Mouse (Mus musculus) liver, embryonic 12.5 days (tissue): ENCODE results near the gene Rnf227. TPM values are rescaled to one million over a fixed set of nuclear protein-coding genes. Genes with fewer than 3 reads are reported as not detected.
"Not testable (repeated sequence)": the region's sequence is repeated elsewhere in the genome, so short reads cannot be mapped to it uniquely, and the experiment has no call there.

Experiments used
- ATAC-seq: fragments of 200-750 bp; cut with Nextera tagmentation; 2 replicates; pipeline ENCODE4 v1.8.0; 2017; ENCODE audit warnings: moderate number of reproducible peaks, mild to moderate bottlenecking, moderate library complexity
- H3K27ac ChIP-seq: fragments of 300-500 bp; sonication (generic); 2 replicates; pipeline ENCODE4 v1.5.1; 2016; ENCODE audit warnings: mild to moderate bottlenecking
- H3K27me3 ChIP-seq: fragments of 300-500 bp; sonication (generic); replicated peaks from 2 replicates; pipeline ENCODE4 v1.6.1; 2016; ENCODE audit warnings: mild to moderate bottlenecking, moderate library complexity
- H3K36me3 ChIP-seq: fragments of 300-500 bp; sonication (generic); 2 replicates; pipeline ENCODE4 v1.6.1; 2016; ENCODE audit warnings: mild to moderate bottlenecking, moderate library complexity
- H3K4me1 ChIP-seq: fragments of 300-500 bp; sonication (generic); 2 replicates; pipeline ENCODE4 v1.6.1; 2016
- H3K4me2 ChIP-seq: fragments of 300-500 bp; sonication (generic); 2 replicates; pipeline ENCODE4 v1.6.1; 2016; ENCODE audit warnings: mild to moderate bottlenecking, moderate library complexity
- H3K4me3 ChIP-seq: fragments of 300-500 bp; sonication (generic); 2 replicates; pipeline ENCODE4 v1.5.1; 2016; ENCODE audit warnings: mild to moderate bottlenecking, moderate library complexity
- H3K9ac ChIP-seq: fragments of 300-500 bp; sonication (generic); 2 replicates; pipeline ENCODE4 v1.6.1; 2016; ENCODE audit warnings: mild to moderate bottlenecking, moderate library complexity
- H3K9me3 ChIP-seq: fragments of 300-500 bp; sonication (generic); replicated peaks from 2 replicates; pipeline ENCODE4 v1.6.1; 2016; ENCODE audit warnings: mild to moderate bottlenecking, moderate library complexity
- WGBS: fragments of 180-500 bp; shearing (Covaris S2); methylation state at CpG from one replicate; pipeline ENCODE4 v1.1.7; 2016; ENCODE audit not compliant: insufficient replicate concordance; 5-methylcytosine and 5-hydroxymethylcytosine counted together
- polyA plus RNA-seq: library from polyadenylated mRNA; unstranded; fragments of >200 nt; fragmentation: Nextera tagmentation; extraction: Ambion mirVana; gene quantifications from 2 replicates; pipeline ENCODE4 v1.2.1, GENCODE M21; 2016

Rnf227 gene
- 1.5 and 1.7 TPM in 2 replicates for polyA plus RNA-seq

DNA sequence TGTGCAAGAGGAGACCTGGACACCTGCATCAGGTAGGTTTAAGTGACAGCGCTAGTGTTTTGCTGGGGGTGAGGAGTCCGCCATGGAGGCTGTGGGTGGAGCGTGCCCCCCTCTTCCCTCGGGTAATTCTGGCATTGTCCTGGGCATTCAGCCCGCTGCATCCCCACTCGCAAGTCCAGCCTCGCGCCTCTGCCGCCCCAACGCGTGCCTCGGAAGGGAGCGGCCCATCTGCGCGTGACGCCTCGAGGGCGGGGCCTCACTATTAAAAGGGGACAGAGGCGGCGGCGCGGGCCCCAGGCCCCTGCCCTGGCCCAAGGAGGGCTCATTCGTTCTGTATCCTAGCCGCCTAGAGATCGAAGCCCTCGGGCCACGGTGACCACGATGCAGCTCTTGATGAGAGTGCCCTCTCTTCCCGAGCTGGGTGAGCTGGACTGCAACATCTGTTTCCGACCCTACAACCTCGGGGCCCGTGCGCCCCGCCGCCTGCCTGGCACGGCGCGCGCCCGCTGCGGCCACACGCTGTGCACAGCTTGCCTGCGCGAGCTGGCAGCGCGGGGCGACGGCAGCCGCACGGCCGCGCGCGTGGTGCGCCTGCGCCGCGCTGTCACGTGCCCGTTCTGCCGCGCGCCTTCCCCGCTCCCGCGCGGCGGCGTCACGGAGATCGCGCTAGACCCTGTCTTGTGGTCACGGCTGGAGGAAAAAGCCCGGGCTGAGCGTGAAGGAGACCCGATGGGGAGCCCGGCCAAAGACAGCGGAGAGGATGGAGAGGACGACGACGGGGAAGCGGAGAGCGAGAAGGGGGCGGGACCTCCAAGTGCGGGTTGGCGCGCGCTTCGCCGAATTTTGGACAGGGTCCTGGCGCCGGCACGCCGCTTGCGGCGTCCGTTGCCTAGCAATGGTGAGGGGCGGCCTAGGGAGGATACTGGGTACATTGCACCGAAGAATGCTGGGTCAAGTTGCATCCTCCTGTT is at the start of gene Rnf227:
Gene Rnf227, plus strand, starts transcription at position 301 of the 971 bp plus-strand sequence.
- WGBS: 3% methylated on average over 99 of the region's 99 CpGs
- H3K27me3 ChIP-seq: peaks cover 85% of the 10 kb centered on the region
- peaks cover 5% of the 10 kb centered on the region; the same call in 1 of the 2 replicates for H3K36me3 ChIP-seq
- no peaks in the 10 kb centered on the region for H3K9me3 ChIP-seq
- H3K4me3 ChIP-seq: peak within 1 kb of the TSS; percentile 60
- H3K27ac ChIP-seq: no peak within 1 kb of the TSS
- peak within 1 kb of the TSS; percentile 83 for H3K4me2 ChIP-seq
- H3K4me1 ChIP-seq: peaks cover 15% of the 10 kb centered on the region
- peak within 1 kb of the TSS; percentile 52 for H3K9ac ChIP-seq
- peak; percentile 55 for ATAC-seq

DNA sequence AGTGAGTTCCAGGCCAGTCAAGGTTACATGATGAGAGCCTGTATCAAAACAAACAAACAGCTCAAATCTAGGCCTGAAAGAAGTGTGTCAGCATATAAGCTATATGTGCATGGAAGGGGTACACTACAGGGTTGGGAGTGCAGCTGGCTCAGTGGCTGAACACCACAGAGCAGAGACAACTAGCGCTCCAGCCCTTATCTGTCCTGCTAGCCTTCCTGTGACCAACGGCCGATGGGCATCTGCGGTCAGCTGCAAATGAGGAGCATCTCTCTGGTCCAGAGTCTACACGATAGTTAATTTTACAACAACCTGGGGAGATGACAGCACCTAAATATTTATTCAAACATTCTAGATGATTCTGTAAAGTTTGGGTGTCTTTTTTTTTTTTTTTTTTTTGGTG is 49.1 kb upstream of the Rnf227 start:
- WGBS: 35% methylated on average over 5 of the region's 5 CpGs
- Histone ChIP-seq H3K9me3 (no peaks in the 10 kb centered on the region), H3K27me3 (no peaks in the 10 kb centered on the region), H3K4me1 (0 out of 2 replicates have a peak, but pooled peaks cover 6% of the 10 kb centered on the region), H3K27ac (no peak overlapping the region), H3K4me3 (no peak overlapping the region), H3K36me3 (no peaks in the 10 kb centered on the region), H3K9ac (no peak overlapping the region), H3K4me2 (no peak overlapping the region)
- ATAC-seq: no peak

DNA sequence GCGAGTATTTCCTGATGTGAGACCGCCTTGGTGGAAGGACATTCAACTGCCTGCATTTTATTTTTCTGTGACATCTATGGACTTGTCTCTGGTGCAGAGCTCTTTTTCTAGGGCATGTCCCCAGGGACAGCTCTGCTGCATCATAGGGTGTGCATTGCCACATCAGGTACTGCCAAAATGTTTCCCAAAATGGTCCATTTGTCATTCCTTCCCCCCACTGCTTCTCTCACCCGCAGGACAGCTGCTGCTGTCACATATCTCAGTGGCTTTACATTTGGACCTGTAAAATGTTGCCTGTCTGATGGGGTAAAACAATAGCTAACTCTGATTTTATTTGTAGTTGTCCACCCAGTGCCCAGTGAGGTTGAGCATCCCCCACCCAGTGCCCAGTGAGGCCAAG is 45.0 kb upstream of the Rnf227 start:
- no peaks in the 10 kb centered on the region for H3K27me3 ChIP-seq
- no peak for ATAC-seq
- no peaks in the 10 kb centered on the region for H3K9me3 ChIP-seq
- 0 out of 2 replicates have a peak, but pooled peaks cover 6% of the 10 kb centered on the region for H3K4me1 ChIP-seq
- WGBS: 63% methylated on average over 3 of the region's 3 CpGs
- H3K9ac ChIP-seq: no peak overlapping the region
- H3K36me3 ChIP-seq: peaks cover 27% of the 10 kb centered on the region
- no peak overlapping the region for H3K27ac ChIP-seq
- no peak overlapping the region for H3K4me2 ChIP-seq
- no peak overlapping the region for H3K4me3 ChIP-seq

DNA sequence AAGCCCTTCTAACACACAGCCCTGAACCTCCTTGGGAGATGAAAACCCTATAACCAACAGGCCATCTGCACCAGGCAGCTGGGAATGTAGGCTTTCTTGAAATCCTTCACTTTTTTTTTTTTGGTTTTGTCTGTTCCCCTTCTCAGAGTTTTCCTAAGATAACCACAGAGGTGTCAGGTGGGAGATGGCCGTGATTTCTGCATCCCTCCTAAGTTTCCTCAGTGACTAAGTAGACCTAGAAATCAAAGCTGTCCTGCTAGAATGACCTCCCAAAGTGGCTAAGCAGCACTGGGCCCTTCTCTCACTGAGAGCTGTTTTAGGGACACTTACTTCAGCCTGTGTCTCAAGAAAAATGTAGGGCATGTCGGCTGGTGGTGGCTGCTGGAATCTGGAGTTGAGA is 42.5 kb upstream of the Rnf227 start:
- Histone ChIP-seq H3K27me3 (no peaks in the 10 kb centered on the region), H3K4me1 (0 out of 2 replicates have a peak, but pooled peaks cover 6% of the 10 kb centered on the region), H3K9me3 (no peaks in the 10 kb centered on the region), H3K4me3 (no peak overlapping the region), H3K27ac (no peak overlapping the region), H3K4me2 (no peak overlapping the region), H3K36me3 (peaks cover 46% of the 10 kb centered on the region), H3K9ac (no peak overlapping the region)
- ATAC-seq: no peak
- 79% methylated on average over 2 of the region's 2 CpGs for WGBS

DNA sequence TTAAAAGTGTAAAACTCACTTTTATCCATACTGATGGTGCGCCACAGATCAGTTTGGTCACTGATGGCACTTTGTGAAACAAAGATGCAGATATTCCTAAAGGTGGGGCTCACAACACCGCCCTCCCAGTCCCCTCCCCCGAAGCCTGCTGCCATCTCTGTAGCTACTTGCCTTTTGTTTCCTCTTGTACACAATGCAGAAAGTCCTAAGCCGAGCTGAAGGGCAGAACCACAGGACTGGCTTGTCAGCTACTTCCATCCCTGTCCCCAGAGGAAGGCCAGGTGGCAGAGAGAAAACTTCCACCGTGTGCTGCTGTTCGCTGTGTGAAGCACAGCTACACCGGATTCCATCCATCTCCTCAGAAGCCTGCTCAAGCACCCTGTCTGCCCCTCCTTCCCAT is 42.0 kb upstream of the Rnf227 start:
- no peak for ATAC-seq
- Histone ChIP-seq H3K27me3 (no peaks in the 10 kb centered on the region), H3K36me3 (peaks cover 51% of the 10 kb centered on the region), H3K4me1 (0 out of 2 replicates have a peak, but pooled peaks cover 6% of the 10 kb centered on the region), H3K9ac (no peak overlapping the region), H3K4me3 (no peak overlapping the region), H3K9me3 (no peaks in the 10 kb centered on the region), H3K4me2 (no peak overlapping the region), H3K27ac (no peak overlapping the region)
- 69% methylated on average over 7 of the region's 7 CpGs for WGBS

DNA sequence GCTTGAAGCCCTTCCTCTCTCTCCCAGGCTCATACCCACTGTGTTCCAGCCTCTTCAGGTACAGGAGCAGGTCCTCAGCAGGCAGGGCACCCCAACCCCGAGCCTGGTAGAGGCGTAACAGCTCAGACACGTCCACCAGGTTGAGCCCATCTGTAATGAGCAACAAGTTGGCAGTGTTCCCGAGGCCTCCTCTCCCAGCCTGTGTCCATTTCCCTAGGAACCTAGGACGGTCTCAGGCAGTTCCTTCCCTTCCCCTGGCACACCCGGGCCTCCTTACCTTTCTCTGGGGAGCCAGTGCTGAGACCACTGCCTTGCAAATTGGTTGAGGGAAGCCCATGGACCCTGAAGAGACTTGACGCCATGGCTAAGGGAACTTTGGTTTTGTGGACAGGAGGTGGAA is 37.4 kb upstream of the Rnf227 start:
- H3K4me1 ChIP-seq: peaks cover 7% of the 10 kb centered on the region; the same call in 1 of the 2 replicates
- no peak overlapping the region for H3K4me3 ChIP-seq
- peaks cover 89% of the 10 kb centered on the region for H3K36me3 ChIP-seq
- ATAC-seq: no peak
- peak overlapping the region; percentile 12; the same call in 1 of the 2 replicates for H3K9ac ChIP-seq
- no peak overlapping the region for H3K27ac ChIP-seq
- H3K27me3 ChIP-seq: no peaks in the 10 kb centered on the region
- no peaks in the 10 kb centered on the region for H3K9me3 ChIP-seq
- H3K4me2 ChIP-seq: no peak overlapping the region
- WGBS: 69% methylated on average over 7 of the region's 7 CpGs

DNA sequence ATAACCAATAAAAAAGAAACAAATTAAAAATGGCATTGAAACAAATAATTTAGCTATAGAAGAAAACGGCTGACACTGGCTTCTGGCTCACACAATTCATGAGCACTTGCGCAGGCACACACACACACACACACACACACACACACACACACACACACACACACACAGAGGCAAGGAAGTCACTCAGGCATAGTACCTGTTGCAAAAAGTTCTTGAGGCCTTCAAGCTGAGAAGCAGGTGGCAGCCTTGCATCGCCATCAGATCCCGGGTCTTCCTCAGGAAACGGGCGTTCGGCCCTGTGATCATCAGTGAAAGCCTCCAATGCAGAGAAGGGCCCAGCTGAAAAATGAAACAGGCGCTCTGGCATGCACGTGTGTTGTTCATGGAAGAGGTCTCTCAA is 35.0 kb upstream of the Rnf227 start:
- 80% methylated on average over 9 of the region's 9 CpGs for WGBS
- H3K4me1 ChIP-seq: peaks cover 7% of the 10 kb centered on the region; the same call in 1 of the 2 replicates
- no peak overlapping the region for H3K4me2 ChIP-seq
- ATAC-seq: no peak
- H3K4me3 ChIP-seq: no peak overlapping the region
- H3K9me3 ChIP-seq: no peaks in the 10 kb centered on the region
- no peaks in the 10 kb centered on the region for H3K27me3 ChIP-seq
- peaks cover 93% of the 10 kb centered on the region for H3K36me3 ChIP-seq
- no peak overlapping the region for H3K27ac ChIP-seq
- no peak overlapping the region for H3K9ac ChIP-seq

DNA sequence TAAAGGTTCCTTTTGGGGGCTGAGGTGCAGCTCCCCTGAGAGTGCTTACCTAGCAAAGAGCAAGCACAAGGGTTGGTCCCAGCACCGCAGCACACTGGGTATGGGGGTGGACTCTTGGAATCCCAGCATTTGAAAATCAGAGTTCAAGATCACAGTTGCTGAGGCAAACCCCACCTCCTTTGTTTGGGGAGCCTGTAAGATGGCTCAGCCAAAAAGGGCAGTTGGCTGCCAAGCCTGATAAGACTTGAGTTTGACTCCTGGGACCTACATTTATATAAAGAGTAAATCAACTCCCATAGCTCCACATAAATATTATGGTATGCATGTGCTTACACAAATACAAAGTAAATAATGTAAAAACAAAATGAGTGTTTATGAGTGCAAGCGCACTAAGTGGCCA is 34.2 kb upstream of the Rnf227 start:
- ATAC-seq: no peak
- 71% methylated on average over 2 of the region's 2 CpGs for WGBS
- peaks cover 94% of the 10 kb centered on the region for H3K36me3 ChIP-seq
- H3K9me3 ChIP-seq: no peaks in the 10 kb centered on the region
- H3K9ac ChIP-seq: no peak overlapping the region
- H3K27ac ChIP-seq: no peak overlapping the region
- no peaks in the 10 kb centered on the region for H3K27me3 ChIP-seq
- peaks cover 7% of the 10 kb centered on the region; the same call in 1 of the 2 replicates for H3K4me1 ChIP-seq
- H3K4me2 ChIP-seq: no peak overlapping the region
- H3K4me3 ChIP-seq: no peak overlapping the region

DNA sequence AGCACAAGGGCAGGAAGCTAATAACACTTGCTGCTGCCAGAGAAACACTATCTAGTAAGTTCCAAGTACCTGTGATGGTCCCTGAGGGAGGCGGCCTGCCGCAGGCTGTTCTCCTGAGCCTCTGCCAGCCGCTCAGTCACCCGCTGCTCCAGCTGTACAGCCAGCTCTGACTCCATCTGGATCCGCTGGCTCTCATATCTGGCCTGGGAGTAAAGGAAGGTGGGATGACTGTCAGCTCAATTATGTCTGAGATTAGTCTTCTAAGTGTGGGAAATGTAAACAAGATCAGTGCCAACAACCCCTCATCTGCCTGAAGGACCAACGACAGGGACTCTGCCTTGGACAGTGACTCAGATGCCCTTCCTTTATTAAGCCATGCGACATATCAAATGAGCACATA is 29.0 kb upstream of the Rnf227 start:
- Histone ChIP-seq H3K27me3 (no peaks in the 10 kb centered on the region), H3K9me3 (no peaks in the 10 kb centered on the region), H3K4me2 (no peak overlapping the region), H3K27ac (no peak overlapping the region), H3K36me3 (peaks cover 80% of the 10 kb centered on the region), H3K9ac (no peak overlapping the region), H3K4me3 (no peak overlapping the region), H3K4me1 (peaks cover 6% of the 10 kb centered on the region; the same call in 1 of the 2 replicates)
- WGBS: 78% methylated on average over 7 of the region's 7 CpGs
- ATAC-seq: no peak

DNA sequence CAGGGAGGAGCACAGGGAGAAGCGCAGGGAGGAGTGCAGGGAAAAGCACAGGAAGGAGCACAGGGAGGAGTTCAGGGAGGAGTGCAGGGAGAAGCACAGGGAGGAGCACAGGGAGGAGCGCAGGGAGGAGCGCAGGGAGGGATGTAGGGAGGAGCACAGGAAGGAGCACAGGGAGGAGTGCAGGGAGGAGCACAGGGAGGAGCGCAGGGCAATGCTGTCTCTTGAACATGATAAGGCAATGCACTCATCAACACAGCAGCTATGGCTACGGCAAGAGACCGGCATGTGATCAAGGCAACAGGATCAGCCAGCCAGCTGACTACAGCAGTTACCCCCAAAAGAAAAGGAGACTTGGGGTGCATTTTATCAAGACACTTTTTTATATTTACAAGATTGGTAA is 23.9 kb upstream of the Rnf227 start:
- Histone ChIP-seq H3K9me3 (no peaks in the 10 kb centered on the region), H3K4me2 (no peak overlapping the region), H3K4me3 (no peak overlapping the region), H3K4me1 (0 out of 2 replicates have a peak, but pooled peaks cover 5% of the 10 kb centered on the region), H3K27me3 (no peaks in the 10 kb centered on the region), H3K9ac (no peak overlapping the region), H3K36me3 (peaks cover 63% of the 10 kb centered on the region), H3K27ac (no peak overlapping the region)
- no peak for ATAC-seq
- 91% methylated on average over 6 of the region's 6 CpGs for WGBS

DNA sequence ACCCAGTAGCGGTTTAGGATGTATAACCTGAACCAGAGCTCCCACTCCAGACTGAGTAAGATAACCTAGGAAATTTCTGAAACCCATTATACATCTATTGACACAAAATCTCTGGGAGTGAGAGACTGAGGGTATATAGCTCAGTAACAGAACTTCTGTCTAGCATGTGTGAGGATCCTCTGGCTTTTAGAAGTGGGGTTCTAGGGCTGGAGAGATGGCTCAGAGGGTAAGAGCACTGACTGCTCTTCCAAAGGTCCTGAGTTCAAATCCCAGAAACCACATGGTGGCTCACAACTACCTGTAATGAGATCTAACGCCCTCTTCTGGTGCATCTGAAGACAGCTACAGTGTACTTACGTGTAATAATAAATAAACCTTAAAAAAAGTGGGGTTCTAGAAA is 22.3 kb upstream of the Rnf227 start:
- Histone ChIP-seq H3K36me3 (peaks cover 57% of the 10 kb centered on the region), H3K4me1 (peaks cover 19% of the 10 kb centered on the region)
- not testable (repeated sequence) for H3K4me2 ChIP-seq, H3K27ac ChIP-seq, H3K9me3 ChIP-seq, ATAC-seq, H3K9ac ChIP-seq, H3K27me3 ChIP-seq, H3K4me3 ChIP-seq
- WGBS: 66% methylated on average over 3 of the region's 3 CpGs

DNA sequence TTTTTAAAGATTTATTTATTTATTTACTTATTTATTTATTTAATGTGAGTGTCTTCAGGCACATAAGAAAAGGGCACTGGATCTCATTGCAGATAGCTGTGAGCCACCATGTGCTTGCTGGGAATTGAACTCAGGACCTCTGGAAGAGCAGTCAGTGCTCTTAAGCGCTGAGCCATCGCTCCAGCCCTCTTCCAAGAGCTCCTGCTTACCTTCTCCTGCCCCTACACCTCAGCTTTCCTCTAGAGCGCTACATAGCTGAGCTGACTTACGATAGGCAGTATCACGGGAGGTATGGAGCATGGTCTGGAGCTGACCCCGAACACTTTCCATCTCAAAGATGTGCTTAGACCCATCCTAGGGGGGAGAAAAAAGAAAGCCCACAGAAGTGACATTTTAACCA is 18.7 kb upstream of the Rnf227 start:
- Histone ChIP-seq H3K4me3 (no peak overlapping the region), H3K9me3 (no peaks in the 10 kb centered on the region), H3K27me3 (peaks cover 3% of the 10 kb centered on the region), H3K27ac (0 out of 2 replicates have a peak overlapping the region, but pooled peaks have one; percentile 12), H3K9ac (peak overlapping the region; percentile 92; the same call in 1 of the 2 replicates), H3K4me1 (peaks cover 44% of the 10 kb centered on the region), H3K4me2 (peak overlapping the region; percentile 88; the same call in 1 of the 2 replicates), H3K36me3 (peaks cover 34% of the 10 kb centered on the region)
- WGBS: 95% methylated on average over 6 of the region's 6 CpGs
- ATAC-seq: no peak
